Mouse (Mus musculus) ES-Bruce4 (cell line): ENCODE results near the gene Rfx8. TPM values are rescaled to one million over a fixed set of nuclear protein-coding genes. Genes with fewer than 3 reads are reported as not detected.

Experiments used
- H3K27ac ChIP-seq: 2 replicates; pipeline ENCODE4 v1.5.1; 2012; ENCODE audit warnings: low read length, inconsistent platforms; ENCODE audit not compliant: insufficient read depth
- H3K27me3 ChIP-seq: 2 replicates; pipeline ENCODE4 v1.6.1; 2012; ENCODE audit warnings: mild to moderate bottlenecking, low read length, inconsistent platforms; ENCODE audit not compliant: control insufficient read depth, poor library complexity, insufficient read depth, severe bottlenecking
- H3K36me3 ChIP-seq: 2 replicates; pipeline ENCODE4 v1.6.1; 2012; ENCODE audit warnings: inconsistent platforms, mild to moderate bottlenecking, low read length, moderate library complexity; ENCODE audit not compliant: control insufficient read depth, poor library complexity, insufficient read depth, severe bottlenecking
- H3K4me1 ChIP-seq: one replicate; pipeline ENCODE4 v1.8.1; 2011; ENCODE audit warnings: low read length; ENCODE audit not compliant: control insufficient read depth, insufficient read depth
- H3K4me3 ChIP-seq: 2 replicates; pipeline ENCODE4 v1.5.1; 2011; ENCODE audit warnings: low read depth, mild to moderate bottlenecking, low read length
- H3K9ac ChIP-seq: 2 replicates; pipeline ENCODE4 v1.6.1; 2012; ENCODE audit warnings: low read depth, mild to moderate bottlenecking, inconsistent platforms; ENCODE audit not compliant: poor library complexity, severe bottlenecking
- H3K9me3 ChIP-seq: replicated peaks from 2 replicates; pipeline ENCODE4 v1.6.1; 2012; ENCODE audit warnings: mild to moderate bottlenecking, low read length, inconsistent platforms; ENCODE audit not compliant: control insufficient read depth, poor library complexity, insufficient read depth, severe bottlenecking
- CTCF ChIP-seq: IDR thresholded peaks from one replicate; pipeline ENCODE4 v1.8.1; 2011; ENCODE audit warnings: low read depth, low read length
- EP300 ChIP-seq: IDR thresholded peaks from 2 replicates; pipeline ENCODE4 v1.6.1; 2011; ENCODE audit warnings: low read depth, low read length; ENCODE audit not compliant: insufficient read depth
- POLR2A ChIP-seq: IDR thresholded peaks from one replicate; pipeline ENCODE4 v1.8.1; 2011; ENCODE audit warnings: low read length; ENCODE audit not compliant: insufficient read depth
- polyA plus RNA-seq: library from polyadenylated mRNA; stranded (reverse); fragments of >200 nt; gene quantifications from 2 replicates; pipeline ENCODE4 v1.2.4, GENCODE M21; 2011; ENCODE audit warnings: low read depth; ENCODE audit not compliant: missing spikeins, insufficient read depth, insufficient read length

The Rfx8 gene
- polyA plus RNA-seq, 1 experiment: not detected

DNA sequence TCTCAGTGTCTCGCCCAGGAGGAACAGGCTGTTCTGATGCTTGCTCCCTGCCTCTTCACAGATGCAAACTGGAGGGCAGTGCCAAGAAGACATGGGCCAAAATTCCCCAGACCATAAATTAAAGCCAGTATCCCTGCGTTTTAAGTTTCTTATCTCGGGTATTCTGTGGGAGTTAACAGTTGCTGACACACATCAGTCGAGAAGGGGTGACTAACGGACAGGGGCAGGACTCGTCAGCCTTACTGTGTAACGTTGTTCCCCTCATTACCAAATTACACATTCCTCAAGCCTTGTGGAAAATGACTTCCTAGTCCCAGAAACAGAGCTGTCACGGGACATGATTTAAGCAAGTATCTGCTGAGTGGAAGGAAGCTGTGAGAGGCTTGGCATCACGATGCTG, 33.5 kb downstream of the Rfx8 start:
- no peaks in the 10 kb centered on the region for H3K27me3 ChIP-seq
- TF ChIP-seq EP300: no peak
- TF ChIP-seq CTCF: no peak
- no peak for TF ChIP-seq POLR2A
- H3K36me3 ChIP-seq: no peaks in the 10 kb centered on the region
- no peak overlapping the region for H3K9ac ChIP-seq
- no peaks in the 10 kb centered on the region for H3K4me1 ChIP-seq
- H3K4me3 ChIP-seq: no peak overlapping the region
- H3K9me3 ChIP-seq: no peaks in the 10 kb centered on the region
- no peak overlapping the region for H3K27ac ChIP-seq

DNA sequence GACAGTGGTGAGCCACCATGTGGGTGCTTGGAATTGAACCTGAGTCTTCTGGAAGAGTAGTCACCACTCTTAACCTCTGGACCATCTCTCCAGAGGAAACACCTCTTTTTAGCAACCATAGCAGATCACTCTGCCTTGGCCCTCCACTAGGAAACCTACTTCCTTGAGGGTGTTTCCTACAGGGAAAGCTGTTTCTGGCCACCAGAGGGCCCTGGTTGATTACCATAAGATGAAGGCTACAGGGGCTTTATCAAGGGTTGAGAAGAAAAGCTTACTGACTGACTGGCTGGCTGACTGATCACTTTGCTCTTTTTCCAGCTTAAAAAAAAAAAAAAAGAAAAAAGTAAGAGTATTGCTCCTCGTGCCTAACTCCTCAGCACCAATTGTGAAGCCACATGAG, 35.0 kb downstream of the Rfx8 start:
- TF ChIP-seq CTCF (no peak), EP300 (no peak), POLR2A (no peak)
- Histone ChIP-seq H3K9me3 (no peaks in the 10 kb centered on the region), H3K4me3 (no peak overlapping the region), H3K9ac (no peak overlapping the region), H3K27me3 (no peaks in the 10 kb centered on the region), H3K4me1 (no peaks in the 10 kb centered on the region), H3K36me3 (no peaks in the 10 kb centered on the region), H3K27ac (no peak overlapping the region)

DNA sequence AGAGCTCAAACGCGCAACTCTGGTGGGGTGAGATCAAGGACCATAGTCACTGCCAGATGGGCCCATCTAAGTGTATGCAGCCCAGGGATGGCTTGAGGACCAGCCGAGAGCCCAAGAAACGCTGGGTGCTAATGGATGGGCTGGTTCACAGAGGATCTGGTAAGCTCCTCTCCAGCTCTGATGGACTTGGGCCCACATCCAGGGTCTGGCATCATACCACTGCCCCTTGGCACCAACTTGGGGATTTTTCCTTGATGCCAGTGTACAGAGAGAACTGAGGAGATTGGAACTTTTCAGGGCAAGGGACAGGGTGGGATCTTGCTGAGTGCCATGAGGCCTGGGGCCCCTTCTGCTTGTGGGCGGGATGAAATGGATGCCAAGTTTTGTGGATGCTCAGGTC, 39.2 kb downstream of the Rfx8 start:
- Histone ChIP-seq H3K4me3 (no peak overlapping the region), H3K36me3 (no peaks in the 10 kb centered on the region), H3K4me1 (no peaks in the 10 kb centered on the region), H3K9ac (no peak overlapping the region), H3K9me3 (no peaks in the 10 kb centered on the region), H3K27ac (no peak overlapping the region), H3K27me3 (no peaks in the 10 kb centered on the region)
- no peak for TF ChIP-seq EP300

DNA sequence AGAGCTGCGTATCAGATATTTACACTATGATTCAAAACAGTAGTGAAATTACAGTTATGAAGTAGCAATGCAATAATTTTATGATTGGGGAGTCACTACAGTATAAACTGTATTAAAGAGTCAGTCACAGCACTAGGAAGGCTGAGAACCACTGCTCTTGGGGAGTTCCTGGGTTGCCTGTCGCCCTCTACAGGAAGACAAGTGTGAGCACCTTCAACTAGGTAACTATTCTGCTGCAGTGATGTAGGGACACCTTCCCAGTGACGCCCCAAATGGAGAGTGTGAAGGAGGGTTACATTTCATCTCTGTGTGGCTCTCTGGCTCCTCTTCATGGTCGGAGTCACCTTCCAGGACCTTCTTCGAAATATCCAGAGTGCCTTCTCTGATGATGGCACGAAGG, 40.3 kb downstream of the Rfx8 start:
- Histone ChIP-seq H3K27ac (no peak overlapping the region), H3K4me1 (no peaks in the 10 kb centered on the region), H3K4me3 (no peak overlapping the region), H3K36me3 (no peaks in the 10 kb centered on the region), H3K9ac (no peak overlapping the region), H3K27me3 (no peaks in the 10 kb centered on the region), H3K9me3 (no peaks in the 10 kb centered on the region)
- TF ChIP-seq POLR2A (no peak), CTCF (peak; percentile 55), EP300 (no peak)

DNA sequence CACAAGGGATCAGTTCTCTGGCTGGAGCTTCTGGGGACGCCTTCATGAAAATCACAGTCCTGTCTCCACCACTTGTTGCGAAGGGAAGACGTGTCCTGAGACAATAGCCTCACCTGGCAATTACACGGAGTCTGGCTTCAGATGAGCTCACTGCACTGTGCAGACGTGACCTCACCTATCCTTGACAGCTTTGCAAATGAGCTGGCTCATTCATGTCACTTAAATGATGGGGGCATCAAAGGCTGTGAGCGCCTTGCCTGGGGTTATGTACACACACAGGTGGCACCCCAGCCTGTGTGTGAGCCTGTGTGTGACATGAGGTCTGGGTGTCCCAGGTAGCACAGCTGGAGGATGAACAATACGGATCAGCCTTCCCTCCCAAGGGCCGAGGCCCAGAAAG, 41.9 kb downstream of the Rfx8 start:
- Histone ChIP-seq H3K9me3 (no peaks in the 10 kb centered on the region), H3K4me3 (no peak overlapping the region), H3K27me3 (no peaks in the 10 kb centered on the region), H3K36me3 (no peaks in the 10 kb centered on the region), H3K4me1 (no peaks in the 10 kb centered on the region), H3K9ac (no peak overlapping the region), H3K27ac (no peak overlapping the region)
- TF ChIP-seq POLR2A (no peak), CTCF (no peak), EP300 (no peak)

DNA sequence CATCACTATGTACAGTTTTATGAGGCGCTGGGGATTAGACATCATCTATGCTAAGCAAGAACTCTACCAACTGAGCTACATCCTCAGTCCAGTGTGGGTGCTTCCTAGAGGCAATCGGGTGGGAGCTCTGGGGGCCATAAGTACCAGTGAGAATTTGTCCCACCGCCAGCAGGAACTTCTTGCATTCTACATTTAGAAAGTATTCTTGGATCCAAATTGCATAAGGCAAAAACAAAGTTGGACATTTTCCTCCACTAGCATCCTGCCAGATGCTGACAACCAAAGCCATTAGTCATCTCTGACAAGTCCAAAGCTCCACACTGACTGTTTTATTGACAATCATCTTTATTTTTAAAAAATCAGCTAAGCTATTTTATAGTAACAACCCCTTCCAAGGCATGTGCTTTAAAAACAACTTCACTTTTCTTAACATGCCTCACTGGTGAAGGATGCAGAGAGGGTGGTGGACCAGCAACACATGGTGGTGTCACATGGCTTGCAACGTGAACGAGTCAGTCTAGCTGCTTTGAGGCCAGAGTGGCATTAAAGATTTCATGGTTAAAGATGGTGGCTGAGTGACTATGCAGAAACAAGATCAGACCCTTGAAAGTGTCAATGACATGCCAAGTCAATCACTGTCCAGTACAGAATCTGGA, 44.4 kb downstream of the Rfx8 start:
- no peaks in the 10 kb centered on the region for H3K9me3 ChIP-seq

More for the DNA sequence above, 44.4 kb downstream of the Rfx8 start:
- no peaks in the 10 kb centered on the region for H3K27me3 ChIP-seq
- no peak overlapping the region for H3K9ac ChIP-seq
- no peak overlapping the region for H3K27ac ChIP-seq
- H3K4me3 ChIP-seq: no peak overlapping the region
- H3K36me3 ChIP-seq: no peaks in the 10 kb centered on the region
- H3K4me1 ChIP-seq: no peaks in the 10 kb centered on the region
- TF ChIP-seq CTCF: no peak
- no peak for TF ChIP-seq EP300
- TF ChIP-seq POLR2A: no peak
